Mouse (Mus musculus) hindbrain, postnatal 0 days (tissue): Measurements from ENCODE around the gene Srrm2. TPM values are rescaled to one million over a fixed set of nuclear protein-coding genes. Genes with fewer than 3 reads are reported as not detected.

Experiments used
- ATAC-seq: fragments of 200-750 bp; cut with Nextera tagmentation; 2 replicates; pipeline ENCODE4 v1.8.0; 2017; ENCODE audit warnings: mild to moderate bottlenecking, moderate TSS enrichment, moderate library complexity
- DNase-seq: peaks from one replicate; pipeline ENCODE4 v3.0.0-alpha.2; 2015; ENCODE audit warnings: low spot score
- H3K27ac ChIP-seq: fragments of 300-500 bp; sonication (generic); 2 replicates; pipeline ENCODE4 v1.5.1; 2014; ENCODE audit warnings: mild to moderate bottlenecking
- H3K27me3 ChIP-seq: fragments of 300-500 bp; sonication (generic); 2 replicates; pipeline ENCODE4 v1.6.1; 2014; ENCODE audit warnings: low read length, mixed read lengths; ENCODE audit not compliant: insufficient read depth
- H3K36me3 ChIP-seq: fragments of 300-500 bp; sonication (generic); 2 replicates; pipeline ENCODE4 v1.6.1; 2014; ENCODE audit warnings: low read length, mixed read lengths; ENCODE audit not compliant: insufficient read depth
- H3K4me1 ChIP-seq: fragments of 300-500 bp; sonication (generic); 2 replicates; pipeline ENCODE4 v1.6.1; 2014; ENCODE audit warnings: antibody characterized with exemption, low read length, mixed read lengths; ENCODE audit not compliant: insufficient read depth
- H3K4me2 ChIP-seq: fragments of 300-500 bp; sonication (generic); 2 replicates; pipeline ENCODE4 v1.6.1; 2014; ENCODE audit warnings: low read depth, mild to moderate bottlenecking, low read length, moderate library complexity, mixed read lengths
- H3K4me3 ChIP-seq: fragments of 300-500 bp; sonication (generic); 2 replicates; pipeline ENCODE4 v1.5.1; 2014; ENCODE audit warnings: low read length
- H3K9ac ChIP-seq: fragments of 300-500 bp; sonication (generic); replicated peaks from 2 replicates; pipeline ENCODE4 v1.6.1; 2014; ENCODE audit warnings: mild to moderate bottlenecking, low read length, moderate library complexity, mixed read lengths
- H3K9me3 ChIP-seq: fragments of 300-500 bp; sonication (generic); 2 replicates; pipeline ENCODE4 v1.6.1; 2016; ENCODE audit warnings: low read length, mixed read lengths
- CTCF ChIP-seq: IDR thresholded peaks from 2 replicates; pipeline ENCODE4 v1.5.1; 2016; ENCODE audit warnings: antibody characterized with exemption, control low read depth, low read depth
- WGBS: fragments of 180-500 bp; shearing (Covaris S2); extraction: QIAGEN DNeasy Blood & Tissue Kit; methylation state at CpG from one replicate; pipeline ENCODE4 v1.1.7; 2014; 5-methylcytosine and 5-hydroxymethylcytosine counted together
- polyA plus RNA-seq: library from polyadenylated mRNA; unstranded; fragments of >200 nt; fragmentation: Nextera tagmentation; extraction: Ambion mirVana; gene quantifications from 2 replicates; pipeline ENCODE4 v1.2.1, GENCODE M21; 2015
- total RNA-seq: library from RNA; depleted of rRNA; stranded (reverse); fragments of >200 nt; gene quantifications from 2 replicates; pipeline ENCODE4 v1.2.3, GENCODE M21; 2014; rRNA removed

Gene Srrm2
- 133 and 144 TPM in 2 replicates for total RNA-seq
- 419 and 436 TPM in 2 replicates for polyA plus RNA-seq

DNA sequence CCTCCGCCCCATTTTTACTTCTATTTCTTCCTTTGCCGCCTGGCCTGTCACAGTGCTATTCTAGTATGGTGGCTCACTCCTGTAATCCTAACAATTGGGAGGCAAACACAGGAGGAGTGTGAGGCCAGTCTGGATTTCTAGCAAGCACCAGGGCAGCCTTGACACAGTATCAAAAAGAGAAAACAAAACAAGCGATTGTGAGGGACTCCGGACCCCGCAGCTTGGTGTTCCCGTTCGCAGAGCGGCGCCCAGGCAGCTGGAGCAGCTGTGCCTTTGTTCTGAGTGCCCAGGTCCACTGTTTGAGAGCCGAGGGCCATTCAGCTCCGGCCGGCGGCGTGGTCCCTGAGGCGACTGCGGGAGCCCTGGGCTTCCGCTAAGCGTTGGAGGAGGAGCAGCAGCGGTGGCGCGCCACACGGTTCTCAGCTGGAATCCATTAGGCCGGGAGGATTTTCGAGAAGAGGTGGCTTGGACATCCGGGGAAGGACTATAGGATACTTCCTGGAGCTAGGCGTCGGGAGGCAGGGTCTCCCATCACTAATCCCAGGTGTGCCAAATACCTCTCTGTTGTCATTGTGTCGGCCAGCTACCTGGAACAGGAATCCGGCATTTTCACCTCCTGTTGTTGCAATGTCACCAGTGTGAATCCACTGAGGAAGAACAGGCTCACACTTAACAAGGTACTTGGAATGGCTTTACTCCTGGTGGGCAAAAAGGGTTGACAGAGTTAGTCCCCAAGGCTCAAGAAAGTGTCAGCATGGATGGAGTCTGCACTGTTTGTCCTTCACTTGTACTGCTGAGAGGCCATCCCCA is at the start of gene Srrm2:
Gene Srrm2, plus strand, starts transcription at position 264 of the 810 bp plus-strand sequence.
- TF ChIP-seq CTCF: no peak; the same call in 1 of the 2 replicates
- Histone ChIP-seq H3K27ac (peak within 1 kb of the TSS; percentile 91), H3K4me1 (peaks cover 17% of the 10 kb centered on the region), H3K9ac (peak within 1 kb of the TSS; percentile 75), H3K27me3 (no peaks in the 10 kb centered on the region), H3K9me3 (no peaks in the 10 kb centered on the region), H3K36me3 (no peaks in the 10 kb centered on the region), H3K4me2 (peak within 1 kb of the TSS; percentile 86), H3K4me3 (peak within 1 kb of the TSS; percentile 46)
- 2% methylated on average over 29 of the region's 29 CpGs for WGBS
- DNase-seq (peak; percentile 68), ATAC-seq (peak; percentile 16; the same call in 1 of the 2 replicates)

DNA sequence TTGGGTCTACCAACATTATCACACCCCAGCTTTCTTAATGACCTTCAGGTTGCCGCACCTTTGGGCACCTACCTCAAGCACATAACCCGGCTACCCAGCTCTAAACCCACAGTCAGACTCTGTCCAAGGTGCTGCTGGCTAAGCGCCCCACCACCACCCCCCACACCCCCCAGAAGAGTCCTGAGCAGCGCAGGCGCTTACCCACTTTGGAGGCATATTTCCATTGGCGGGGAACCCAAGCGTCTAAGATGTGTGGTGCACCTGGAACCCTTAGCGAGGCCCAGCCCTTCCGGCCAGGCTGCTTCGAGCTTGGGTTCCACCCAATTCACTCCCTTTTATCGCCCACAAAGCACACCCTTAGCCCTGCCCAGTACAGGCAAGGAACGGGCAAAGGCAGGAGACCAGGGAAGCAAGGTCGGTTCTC is 49.7 kb upstream of the Srrm2 start, which contains the start of gene Paqr4:
Gene Paqr4, minus strand, starts transcription at position 270 of the 424 bp plus-strand sequence.
- DNase-seq: no peak
- Histone ChIP-seq H3K9me3 (no peaks in the 10 kb centered on the region), H3K4me3 (peak within 1 kb of the TSS; percentile 82), H3K4me1 (peaks cover 36% of the 10 kb centered on the region), H3K9ac (peak within 1 kb of the TSS; percentile 77), H3K36me3 (peaks cover 13% of the 10 kb centered on the region; the same call in 1 of the 2 replicates), H3K27me3 (peaks cover 41% of the 10 kb centered on the region), H3K27ac (peak within 1 kb of the TSS; percentile 88), H3K4me2 (peak within 1 kb of the TSS; percentile 74)
- ATAC-seq: peak; percentile 21; the same call in 1 of the 2 replicates
- no peak for TF ChIP-seq CTCF
- 7% methylated on average over 13 of the region's 13 CpGs for WGBS

DNA sequence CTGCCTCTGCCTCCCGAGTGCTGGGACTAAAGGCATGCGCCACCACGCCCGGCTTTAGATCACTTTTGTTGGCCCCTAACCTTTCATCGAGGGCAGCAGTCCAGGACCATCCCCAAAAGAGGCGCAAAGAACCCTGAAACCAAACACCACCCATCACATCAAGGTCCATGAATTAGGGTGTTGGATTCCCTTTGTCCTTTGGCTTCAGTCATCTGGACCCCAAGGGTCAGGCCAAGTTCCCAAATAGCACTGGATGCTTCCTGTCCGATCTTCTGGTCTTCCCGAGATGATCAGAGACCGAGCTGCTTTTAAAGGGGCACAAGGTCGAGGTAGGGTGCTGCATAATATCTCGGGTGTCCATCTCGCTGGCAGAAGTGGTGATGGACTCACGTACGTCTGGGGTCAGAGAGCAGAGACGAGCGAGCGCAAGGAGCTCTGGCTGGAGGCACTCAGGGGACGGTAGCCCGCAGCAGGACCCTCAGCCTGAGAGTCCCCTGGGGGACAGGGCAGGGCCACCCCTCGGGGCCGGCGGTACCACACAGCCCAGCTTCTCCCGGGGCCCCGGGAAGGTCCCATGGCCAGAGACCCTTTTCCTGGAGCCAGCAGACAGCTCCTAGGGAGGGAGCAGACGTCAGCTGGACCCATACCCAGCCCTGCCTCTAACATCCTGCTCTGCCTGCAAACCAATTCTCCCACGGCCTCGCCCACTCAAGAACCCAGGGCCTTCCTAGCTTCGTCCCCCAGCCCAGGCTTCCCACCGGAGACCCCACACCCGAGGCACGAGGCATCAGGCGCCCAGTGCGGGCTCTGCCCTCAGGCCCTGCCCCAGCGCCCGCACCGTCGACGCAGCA is 48.7 kb upstream of the Srrm2 start:
- Histone ChIP-seq H3K4me2 (0 out of 2 replicates have a peak overlapping the region, but pooled peaks have one; percentile 36), H3K9ac (0 out of 2 replicates have a peak overlapping the region, but pooled peaks have one; percentile 17), H3K4me1 (peaks cover 40% of the 10 kb centered on the region)

DNA sequence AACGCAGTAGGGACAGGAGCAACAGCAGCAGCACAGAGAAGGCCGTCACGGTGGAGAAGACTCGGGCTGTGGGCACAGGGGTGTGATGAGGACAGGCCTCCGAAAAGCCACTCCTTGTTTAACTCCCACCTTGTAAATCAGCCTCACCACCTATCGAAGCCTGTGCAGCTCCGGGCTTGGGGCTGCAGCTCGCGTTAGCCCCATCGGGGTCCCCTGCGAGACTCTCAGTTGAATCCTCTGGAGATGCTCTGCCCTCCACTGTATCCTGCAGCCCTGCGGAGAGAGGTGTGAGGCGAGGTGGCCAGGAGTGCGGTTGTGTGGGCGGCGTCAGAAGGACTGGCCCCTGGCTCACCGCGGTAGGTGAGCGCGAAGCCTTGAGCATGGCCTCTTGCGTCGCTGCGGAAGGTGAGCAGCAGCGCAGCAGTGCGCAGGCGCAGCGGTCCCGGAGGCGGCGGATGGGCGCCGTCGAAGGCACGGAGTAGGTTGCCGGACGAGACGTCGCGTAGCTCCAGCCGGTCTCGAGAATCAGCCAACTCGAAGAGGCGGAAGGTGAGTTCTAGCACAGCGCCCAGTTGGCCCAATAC is 48.0 kb upstream of the Srrm2 start:
- Histone ChIP-seq H3K4me1 (peaks cover 40% of the 10 kb centered on the region), H3K36me3 (0 out of 2 replicates have a peak, but pooled peaks cover 4% of the 10 kb centered on the region), H3K9me3 (no peaks in the 10 kb centered on the region), H3K27ac (no peak overlapping the region), H3K27me3 (peaks cover 48% of the 10 kb centered on the region), H3K9ac (0 out of 2 replicates have a peak overlapping the region, but pooled peaks have one; percentile 17), H3K4me2 (peak overlapping the region; percentile 36; the same call in 1 of the 2 replicates), H3K4me3 (peak overlapping the region; percentile 21)
- DNase-seq: peak; percentile 48
- no peak for TF ChIP-seq CTCF
- no peak for ATAC-seq
- 8% methylated on average over 44 of the region's 44 CpGs for WGBS

More for the DNA sequence above, 48.7 kb upstream of the Srrm2 start:
- TF ChIP-seq CTCF: no peak
- ATAC-seq (no peak), DNase-seq (no peak)
- H3K4me3 ChIP-seq: 0 out of 2 replicates have a peak overlapping the region, but pooled peaks have one; percentile 21
- H3K9me3 ChIP-seq: no peaks in the 10 kb centered on the region
- no peak overlapping the region for H3K27ac ChIP-seq
- H3K27me3 ChIP-seq: peaks cover 48% of the 10 kb centered on the region
- H3K36me3 ChIP-seq: peaks cover 10% of the 10 kb centered on the region; the same call in 1 of the 2 replicates
- WGBS: 55% methylated on average over 38 of the region's 38 CpGs

DNA sequence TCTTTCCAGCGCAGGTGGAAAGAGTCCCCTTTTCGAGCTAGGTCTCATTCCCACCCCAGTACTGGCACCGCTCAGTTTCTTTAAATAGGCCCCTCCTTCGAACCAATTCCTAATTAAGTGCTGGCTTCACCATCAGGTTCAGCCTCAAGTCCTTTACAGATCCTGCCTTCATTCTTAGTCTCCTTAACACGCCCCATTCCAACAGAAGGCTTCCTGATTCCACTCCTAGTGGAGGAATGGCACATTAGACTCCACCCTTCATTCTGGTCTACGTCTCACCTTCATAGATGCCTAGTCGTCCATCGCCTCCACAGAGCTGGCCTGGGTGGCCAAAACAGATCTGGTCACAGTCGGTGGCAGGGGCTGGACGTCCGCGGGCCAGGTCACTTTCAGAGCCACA is 47.4 kb upstream of the Srrm2 start:
- H3K9me3 ChIP-seq: no peaks in the 10 kb centered on the region
- no peak overlapping the region for H3K4me2 ChIP-seq
- no peak for DNase-seq
- WGBS: 65% methylated on average over 12 of the region's 12 CpGs
- H3K4me1 ChIP-seq: peaks cover 35% of the 10 kb centered on the region
- no peaks in the 10 kb centered on the region for H3K36me3 ChIP-seq
- H3K4me3 ChIP-seq: no peak overlapping the region
- peaks cover 48% of the 10 kb centered on the region for H3K27me3 ChIP-seq
- TF ChIP-seq CTCF: no peak
- no peak for ATAC-seq
- H3K27ac ChIP-seq: no peak overlapping the region
- no peak overlapping the region for H3K9ac ChIP-seq

DNA sequence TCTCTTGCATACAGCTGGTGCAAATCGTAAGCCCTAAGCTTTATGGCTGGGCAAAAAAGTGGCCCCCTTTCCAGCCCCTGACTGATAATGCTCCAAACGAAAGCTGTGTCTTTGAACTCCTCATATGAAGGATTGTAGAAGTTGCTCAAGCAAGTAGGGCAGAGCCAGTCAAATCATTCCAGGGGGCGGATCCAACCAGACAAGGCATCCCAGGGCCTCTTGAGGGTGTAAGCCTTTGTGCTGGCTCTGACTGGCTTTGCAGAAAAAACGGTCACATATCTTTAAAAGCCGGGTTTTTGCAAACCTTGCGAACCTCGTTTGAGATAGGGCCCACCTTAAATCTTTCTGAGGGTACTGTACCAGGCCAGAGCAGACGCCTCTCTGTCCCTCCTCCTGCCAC is 46.3 kb upstream of the Srrm2 start:
- DNase-seq: no peak
- no peak overlapping the region for H3K4me3 ChIP-seq
- H3K4me2 ChIP-seq: no peak overlapping the region
- 27% methylated on average over 8 of the region's 8 CpGs for WGBS
- H3K9me3 ChIP-seq: no peaks in the 10 kb centered on the region
- H3K36me3 ChIP-seq: no peaks in the 10 kb centered on the region
- TF ChIP-seq CTCF: no peak
- no peak overlapping the region for H3K27ac ChIP-seq
- ATAC-seq: no peak
- peaks cover 48% of the 10 kb centered on the region for H3K27me3 ChIP-seq
- no peak overlapping the region for H3K9ac ChIP-seq
- H3K4me1 ChIP-seq: peaks cover 25% of the 10 kb centered on the region; the same call in 1 of the 2 replicates
